Mouse (Mus musculus) thymus, adult 2 months (tissue): Measurements from ENCODE around the gene Tpk1.

Experiments
- CTCF ChIP-seq: fragments of 200-500 bp; IDR thresholded peaks from 2 replicates; pipeline ENCODE4 v1.5.1; 2012; ENCODE audit warnings: mild to moderate bottlenecking, control low read depth, low read length, moderate library complexity, borderline replicate concordance; ENCODE audit not compliant: control insufficient read depth, poor library complexity, insufficient read depth; ENCODE audit errors: extremely low read depth
- POLR2A ChIP-seq: fragments of 200-500 bp; IDR thresholded peaks from 2 replicates; pipeline ENCODE4 v1.6.1; 2012; ENCODE audit warnings: mild to moderate bottlenecking, low read length, control low read depth, moderate library complexity; ENCODE audit not compliant: control insufficient read depth, poor library complexity, insufficient read depth; ENCODE audit errors: extremely low read depth

GRCm38 (mm10) chr6:43661822-43662221 is 4.3 kb downstream of the Tpk1 start:
- TF ChIP-seq POLR2A (no peak), CTCF (no peak)
